Mouse (Mus musculus) forebrain, embryonic 12.5 days (tissue): Measurements from ENCODE around the gene Gm13278. TPM values are rescaled to one million over a fixed set of nuclear protein-coding genes. Genes with fewer than 3 reads are reported as not detected.
"Not testable (repeated sequence)": the region's sequence is repeated elsewhere in the genome, so short reads cannot be mapped to it uniquely, and the experiment has no call there.

ENCODE experiments used
- ATAC-seq: fragments of 200-750 bp; cut with Nextera tagmentation; 2 replicates; pipeline ENCODE4 v1.8.0; 2017; ENCODE audit warnings: moderate TSS enrichment; ENCODE audit not compliant: low FRiP score
- H3K27ac ChIP-seq: fragments of 300-500 bp; sonication (generic); 2 replicates; pipeline ENCODE4 v1.5.1; 2016; ENCODE audit warnings: mild to moderate bottlenecking
- H3K27me3 ChIP-seq: fragments of 300-500 bp; sonication (generic); 2 replicates; pipeline ENCODE4 v1.6.1; 2016; ENCODE audit warnings: mild to moderate bottlenecking
- H3K36me3 ChIP-seq: fragments of 300-500 bp; sonication (generic); replicated peaks from 2 replicates; pipeline ENCODE4 v1.6.1; 2016; ENCODE audit warnings: mild to moderate bottlenecking
- H3K4me1 ChIP-seq: fragments of 300-500 bp; sonication (generic); 2 replicates; pipeline ENCODE4 v1.6.1; 2016
- H3K4me2 ChIP-seq: fragments of 300-500 bp; sonication (generic); 2 replicates; pipeline ENCODE4 v1.6.1; 2016; ENCODE audit warnings: mild to moderate bottlenecking, moderate library complexity
- H3K4me3 ChIP-seq: fragments of 300-500 bp; sonication (generic); replicated peaks from 2 replicates; pipeline ENCODE4 v1.5.1; 2016; ENCODE audit warnings: mild to moderate bottlenecking
- H3K9ac ChIP-seq: fragments of 300-500 bp; sonication (generic); 2 replicates; pipeline ENCODE4 v1.6.1; 2016; ENCODE audit warnings: mild to moderate bottlenecking
- H3K9me3 ChIP-seq: fragments of 300-500 bp; sonication (generic); 2 replicates; pipeline ENCODE4 v1.6.1; 2016
- WGBS: fragments of 180-500 bp; shearing (Covaris S2); methylation state at CpG from one replicate; pipeline ENCODE4 v1.1.7; 2016; 5-methylcytosine and 5-hydroxymethylcytosine counted together
- polyA plus RNA-seq: library from polyadenylated mRNA; unstranded; fragments of >200 nt; fragmentation: Nextera tagmentation; extraction: Ambion mirVana; gene quantifications from 2 replicates; pipeline ENCODE4 v1.2.1, GENCODE M21; 2016

The Gm13278 gene
- polyA plus RNA-seq, 1 experiment from 2014 or later, result not detected

DNA sequence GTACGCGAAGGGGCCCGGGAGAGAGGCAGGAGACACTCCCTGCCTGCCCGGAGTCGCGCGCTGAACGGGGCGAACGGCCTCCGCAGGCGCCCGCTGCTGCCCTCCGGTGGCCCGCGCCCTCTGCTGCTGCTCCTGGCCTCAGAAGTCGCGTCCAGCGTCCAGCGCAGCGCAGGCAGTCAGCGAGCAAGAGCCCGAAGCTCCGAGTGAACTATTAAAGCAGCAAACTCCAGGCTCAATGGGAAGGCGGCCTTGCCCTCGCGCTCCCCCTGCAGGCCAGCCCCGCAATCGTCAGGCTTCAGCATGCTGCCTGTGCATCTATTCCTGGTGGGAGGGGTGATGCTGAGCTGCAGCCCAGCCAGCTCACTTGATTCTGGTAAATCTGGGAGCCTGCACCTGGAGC is 11.6 kb downstream of the Gm13278 start, which contains the start of gene Gm13287:
Gm13287 (plus strand) TSS at position 301 of the 400 bp plus-strand sequence.
- H3K4me2 ChIP-seq, H3K4me1 ChIP-seq, H3K27ac ChIP-seq, H3K4me3 ChIP-seq, H3K9ac ChIP-seq, H3K27me3 ChIP-seq, ATAC-seq, H3K36me3 ChIP-seq, H3K9me3 ChIP-seq: not testable (repeated sequence)
- WGBS, result no CpG with 5 or more reads among the region's 29 CpGs

- no CpG with 5 or more reads among the region's 8 CpGs for WGBS
- not testable (repeated sequence) for H3K36me3 ChIP-seq, H3K27ac ChIP-seq, H3K27me3 ChIP-seq, H3K4me1 ChIP-seq, ATAC-seq, H3K9ac ChIP-seq, H3K9me3 ChIP-seq
- Histone ChIP-seq H3K4me3 (peak within 1 kb of the TSS; percentile 26), H3K4me2 (peak within 1 kb of the TSS; percentile 44; the same call in 1 of the 2 replicates)
Observed at GRCm38 (mm10) chr4:88805231-88805630, 13.9 kb downstream of the Gm13278 start, which contains the start of gene Gm13288. Gene Gm13288, plus strand, starts transcription at chr4:88805531.

DNA sequence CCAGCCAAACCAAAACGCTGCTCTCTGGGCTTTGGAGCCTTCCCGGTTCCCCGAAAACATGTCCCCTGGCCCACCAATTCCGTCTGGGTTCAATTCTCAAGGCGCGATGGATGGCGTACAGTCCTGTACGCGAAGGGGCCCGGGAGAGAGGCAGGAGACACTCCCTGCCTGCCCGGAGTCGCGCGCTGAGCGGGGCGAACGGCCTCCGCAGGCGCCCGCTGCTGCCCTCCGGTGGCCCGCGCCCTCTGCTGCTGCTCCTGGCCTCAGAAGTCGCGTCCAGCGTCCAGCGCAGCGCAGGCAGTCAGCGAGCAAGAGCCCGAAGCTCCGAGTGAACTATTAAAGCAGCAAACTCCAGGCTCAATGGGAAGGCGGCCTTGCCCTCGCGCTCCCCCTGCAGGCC is 14.4 kb downstream of the Gm13278 start:
- H3K36me3 ChIP-seq, H3K27ac ChIP-seq, H3K27me3 ChIP-seq, H3K9ac ChIP-seq, H3K4me1 ChIP-seq, H3K9me3 ChIP-seq, ATAC-seq: not testable (repeated sequence)
- 0% methylated on average over 6 of the region's 34 CpGs for WGBS
- Histone ChIP-seq H3K4me2 (peak overlapping the region; percentile 44; the same call in 1 of the 2 replicates), H3K4me3 (peak overlapping the region; percentile 26)

GRCm38 (mm10) chr4:88815928-88816327 is 24.6 kb downstream of the Gm13278 start, which contains the start of gene Ifna7:
Gene Ifna7, plus strand, starts transcription at chr4:88816228.
- Histone ChIP-seq H3K9me3 (no peaks in the 10 kb centered on the region), H3K9ac (no peak within 1 kb of the TSS), H3K27ac (no peak within 1 kb of the TSS), H3K27me3 (0 out of 2 replicates have a peak, but pooled peaks cover 4% of the 10 kb centered on the region), H3K4me2 (no peak within 1 kb of the TSS), H3K4me1 (no peaks in the 10 kb centered on the region), H3K4me3 (no peak within 1 kb of the TSS), H3K36me3 (no peaks in the 10 kb centered on the region)
- no peak for ATAC-seq
- 64% methylated on average over 3 of the region's 3 CpGs for WGBS

- ATAC-seq, result no peak
- Histone ChIP-seq H3K4me2 (no peak within 1 kb of the TSS), H3K4me1 (no peaks in the 10 kb centered on the region), H3K9ac (no peak within 1 kb of the TSS), H3K27ac (no peak within 1 kb of the TSS), H3K9me3 (no peaks in the 10 kb centered on the region), H3K4me3 (no peak within 1 kb of the TSS), H3K27me3 (0 out of 2 replicates have a peak, but pooled peaks cover 2% of the 10 kb centered on the region), H3K36me3 (no peaks in the 10 kb centered on the region)
- WGBS, result 88% methylated on average over 1 of the region's 1 CpGs
Observed at GRCm38 (mm10) chr4:88819659-88820058, 28.3 kb downstream of the Gm13278 start, which contains the start of gene Ifna11. Gene Ifna11, plus strand, starts transcription at chr4:88819959.

- no peaks in the 10 kb centered on the region for H3K4me1 ChIP-seq
- H3K27ac ChIP-seq, result no peak overlapping the region
- H3K9me3 ChIP-seq, result no peaks in the 10 kb centered on the region
- H3K4me2 ChIP-seq, result no peak overlapping the region
- H3K36me3 ChIP-seq, result no peaks in the 10 kb centered on the region
- no peak overlapping the region for H3K9ac ChIP-seq
- no peaks in the 10 kb centered on the region for H3K27me3 ChIP-seq
- ATAC-seq, result no peak
- H3K4me3 ChIP-seq, result no peak overlapping the region
- WGBS, result 28% methylated on average over 4 of the region's 4 CpGs
Observed at GRCm38 (mm10) chr4:88822995-88823394, 31.6 kb downstream of the Gm13278 start.

GRCm38 (mm10) chr4:88827116-88827515 is 35.8 kb downstream of the Gm13278 start, which contains the start of gene Ifna6:
Gene Ifna6, plus strand, starts transcription at chr4:88827416.
- not testable (repeated sequence) for H3K27ac ChIP-seq, H3K36me3 ChIP-seq, H3K9me3 ChIP-seq, ATAC-seq, H3K4me3 ChIP-seq, H3K9ac ChIP-seq, H3K4me1 ChIP-seq, H3K27me3 ChIP-seq, H3K4me2 ChIP-seq

GRCm38 (mm10) chr4:88830523-88830922 is 39.2 kb downstream of the Gm13278 start:
- ATAC-seq, result no peak
- Histone ChIP-seq H3K27me3 (no peaks in the 10 kb centered on the region), H3K9ac (no peak overlapping the region), H3K9me3 (no peaks in the 10 kb centered on the region), H3K4me1 (no peaks in the 10 kb centered on the region), H3K4me2 (no peak overlapping the region), H3K27ac (no peak overlapping the region), H3K36me3 (no peaks in the 10 kb centered on the region), H3K4me3 (no peak overlapping the region)
- 29% methylated on average over 4 of the region's 4 CpGs for WGBS

GRCm38 (mm10) chr4:88835225-88835624 is 43.9 kb downstream of the Gm13278 start, which contains the start of gene Ifna5:
Gene Ifna5, plus strand, starts transcription at chr4:88835525.
- not testable (repeated sequence) for ATAC-seq, H3K9me3 ChIP-seq, H3K4me2 ChIP-seq, H3K27me3 ChIP-seq, H3K4me3 ChIP-seq, H3K36me3 ChIP-seq, H3K4me1 ChIP-seq, H3K9ac ChIP-seq, H3K27ac ChIP-seq
- 92% methylated on average over 1 of the region's 1 CpGs for WGBS

- H3K4me2 ChIP-seq, result no peak overlapping the region
- no peak overlapping the region for H3K4me3 ChIP-seq
- H3K27me3 ChIP-seq, result no peaks in the 10 kb centered on the region
- 52% methylated on average over 3 of the region's 3 CpGs for WGBS
- H3K27ac ChIP-seq, result no peak overlapping the region
- H3K9ac ChIP-seq, result no peak overlapping the region
- H3K4me1 ChIP-seq, result no peaks in the 10 kb centered on the region
- no peaks in the 10 kb centered on the region for H3K9me3 ChIP-seq
- no peaks in the 10 kb centered on the region for H3K36me3 ChIP-seq
- no peak for ATAC-seq
Observed at GRCm38 (mm10) chr4:88838828-88839227, 47.5 kb downstream of the Gm13278 start.

DNA sequence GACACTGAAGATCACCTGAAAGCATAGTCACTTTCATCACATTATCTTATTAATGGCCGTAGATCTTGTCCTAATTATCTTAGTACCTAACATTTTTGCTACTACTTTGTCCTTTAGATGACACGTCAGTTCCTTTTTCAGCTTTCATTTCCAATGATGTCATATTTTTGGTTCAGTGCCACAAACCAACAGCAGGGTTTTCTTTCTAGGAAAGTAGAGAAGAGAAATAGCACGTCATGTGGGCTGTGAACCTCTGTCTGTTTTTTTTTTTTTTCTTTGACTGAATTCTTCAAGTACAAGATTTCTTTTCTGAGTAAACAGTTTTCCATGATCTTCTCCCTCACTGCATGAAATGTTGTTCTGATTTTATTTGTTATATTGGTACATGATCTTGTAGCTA is 48.7 kb downstream of the Gm13278 start:
- no peaks in the 10 kb centered on the region for H3K9me3 ChIP-seq
- ATAC-seq, result no peak
- no peak overlapping the region for H3K9ac ChIP-seq
- no peaks in the 10 kb centered on the region for H3K4me1 ChIP-seq
- no peak overlapping the region for H3K27ac ChIP-seq
- no peak overlapping the region for H3K4me3 ChIP-seq
- 76% methylated on average over 3 of the region's 3 CpGs for WGBS
- no peaks in the 10 kb centered on the region for H3K27me3 ChIP-seq
- H3K36me3 ChIP-seq, result no peaks in the 10 kb centered on the region
- H3K4me2 ChIP-seq, result no peak overlapping the region

DNA sequence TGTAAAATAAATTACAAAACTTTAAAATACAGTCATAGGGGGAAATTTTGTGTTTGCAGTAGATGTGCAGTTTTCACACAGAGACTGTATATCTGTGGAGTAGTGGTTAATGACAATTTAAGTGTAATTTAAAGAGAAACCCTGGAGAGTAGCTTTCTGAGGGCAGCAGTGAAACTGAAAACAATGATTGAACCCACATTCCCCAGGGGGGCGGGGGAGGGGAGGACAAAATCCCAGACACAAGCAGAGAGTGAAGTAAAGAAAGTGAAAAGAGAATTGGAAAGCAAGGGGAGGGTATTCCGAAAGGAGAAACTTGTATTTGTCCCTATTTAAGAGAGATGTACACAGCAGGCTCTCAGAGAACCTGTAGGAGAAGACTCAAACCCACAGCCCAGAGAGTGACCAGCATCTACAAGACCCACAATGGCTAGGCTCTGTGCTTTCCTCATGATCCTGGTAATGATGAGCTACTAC is 50.1 kb downstream of the Gm13278 start, which contains the start of gene Ifna4:
Ifna4 (plus strand) TSS at position 424 of the 474 bp plus-strand sequence.
- no peaks in the 10 kb centered on the region for H3K36me3 ChIP-seq
- H3K9me3 ChIP-seq, result no peaks in the 10 kb centered on the region
- H3K27me3 ChIP-seq, result no peaks in the 10 kb centered on the region
- ATAC-seq, result no peak
- 34% methylated on average over 2 of the region's 2 CpGs for WGBS
- H3K4me2 ChIP-seq, result no peak within 1 kb of the TSS
- no peak within 1 kb of the TSS for H3K27ac ChIP-seq
- H3K9ac ChIP-seq, result no peak within 1 kb of the TSS
- H3K4me3 ChIP-seq, result no peak within 1 kb of the TSS
- no peaks in the 10 kb centered on the region for H3K4me1 ChIP-seq
